Mouse (Mus musculus) lung, postnatal 0 days (tissue): Measurements from ENCODE around the gene Nol3.

Experiments
- CTCF ChIP-seq: IDR thresholded peaks from 2 replicates; pipeline ENCODE4 v1.5.1; 2016; ENCODE audit warnings: antibody characterized with exemption, mild to moderate bottlenecking
- EP300 ChIP-seq: IDR thresholded peaks from 2 replicates; pipeline ENCODE4 v1.6.1; 2016; ENCODE audit warnings: antibody characterized with exemption, mild to moderate bottlenecking, control low read depth

- no peak for TF ChIP-seq CTCF
- no peak for TF ChIP-seq EP300
These were observed 6.3 kb downstream of the Nol3 start for GRCm38 (mm10) chr8:105282239-105282638.
